Mouse (Mus musculus) heart, adult 2 months (tissue): ENCODE results near the gene Cbx2. TPM values are rescaled to one million over a fixed set of nuclear protein-coding genes. Genes with fewer than 3 reads are reported as not detected.

Source experiments
- DNase-seq, 2 experiments: peaks; one replicate each; pipeline ENCODE4 v3.0.0; 2021
- H3K27ac ChIP-seq: fragments of 200-600 bp; 2 replicates; pipeline ENCODE4 v1.8.1; 2022
- H3K27me3 ChIP-seq: fragments of 200-500 bp; 2 replicates; pipeline ENCODE4 v1.6.1; 2012; ENCODE audit warnings: mild to moderate bottlenecking, low read length, inconsistent platforms, mixed read lengths; ENCODE audit not compliant: control insufficient read depth, insufficient read depth
- H3K36me3 ChIP-seq: fragments of 200-500 bp; 2 replicates; pipeline ENCODE4 v1.6.1; 2012; ENCODE audit warnings: low read length, inconsistent platforms; ENCODE audit not compliant: control insufficient read depth, insufficient read depth
- H3K4me1 ChIP-seq: fragments of 200-500 bp; 2 replicates; pipeline ENCODE4 v1.6.1; 2011; ENCODE audit warnings: low read length; ENCODE audit not compliant: control insufficient read depth, insufficient read depth
- H3K4me3 ChIP-seq: fragments of 200-600 bp; 2 replicates; pipeline ENCODE4 v1.8.1; 2022
- H3K79me2 ChIP-seq: fragments of 200-500 bp; replicated peaks from 2 replicates; pipeline ENCODE4 v1.6.1; 2012; ENCODE audit warnings: mild to moderate bottlenecking, inconsistent platforms, low read length, moderate library complexity, mixed read lengths; ENCODE audit not compliant: control insufficient read depth, insufficient read depth
- H3K9ac ChIP-seq: fragments of 200-500 bp; 2 replicates; pipeline ENCODE4 v1.6.1; 2012; ENCODE audit warnings: low read depth, mild to moderate bottlenecking, control low read depth, inconsistent platforms, low read length, mixed read lengths
- CTCF ChIP-seq: fragments of 200-600 bp; IDR thresholded peaks from 2 replicates; pipeline ENCODE4 v1.8.1; 2022; ENCODE audit warnings: antibody characterized with exemption, mild to moderate bottlenecking, moderate library complexity
- EP300 ChIP-seq: fragments of 200-500 bp; IDR thresholded peaks from 2 replicates; pipeline ENCODE4 v1.6.1; 2011; ENCODE audit warnings: low read depth, low read length, control low read depth; ENCODE audit not compliant: insufficient read depth
- POLR2A ChIP-seq: fragments of 200-500 bp; IDR thresholded peaks from 2 replicates; pipeline ENCODE4 v1.6.1; 2011; ENCODE audit warnings: mild to moderate bottlenecking, low read depth, low read length, control low read depth; ENCODE audit not compliant: insufficient read depth
- WGBS: fragments of 180-500 bp; shearing (Covaris S2); methylation state at CpG from one replicate; pipeline ENCODE4 v1.1.7; 2018; 5-methylcytosine and 5-hydroxymethylcytosine counted together
- intact Hi-C: fragments of 180-260 bp; cut with DNase I; formaldehyde crosslinking; loops from one replicate; pipeline ENCODE4 v1.15.1; 2025
- polyA plus RNA-seq: library from polyadenylated mRNA; depleted of rRNA; stranded (reverse); fragments of >200 nt; gene quantifications from 2 replicates; pipeline ENCODE4 v1.2.3, GENCODE M21; 2012; rRNA removed
- total RNA-seq, 2 experiments: library from RNA; stranded (reverse); gene quantifications; 2 replicates each; pipeline ENCODE4 v1.2.3; 2021

Gene Cbx2
- total and polyA plus RNA-seq, 3 experiments = 1.7 to 2.3 (median 2.3) TPM

GRCm38 (mm10) chr11:119079445-119079837, 56.7 kb downstream of the Cbx2 start:
- Histone ChIP-seq H3K36me3 (no peaks in the 10 kb centered on the region), H3K79me2 (no peaks in the 10 kb centered on the region; the same call in 1 of the 2 replicates), H3K4me1 (peaks cover 8% of the 10 kb centered on the region), H3K9ac (peak overlapping the region; percentile 3; the same call in 1 of the 2 replicates), H3K27ac (peak overlapping the region; percentile 23; the same call in 1 of the 2 replicates), H3K4me3 (no peak overlapping the region), H3K27me3 (no peaks in the 10 kb centered on the region)
- TF ChIP-seq POLR2A (no peak), CTCF (no peak), EP300 (no peak)
- DNase-seq = no peak
- intact Hi-C loops = no loop called here
- WGBS = 54% methylated on average over 7 of the region's 7 CpGs

DNA sequence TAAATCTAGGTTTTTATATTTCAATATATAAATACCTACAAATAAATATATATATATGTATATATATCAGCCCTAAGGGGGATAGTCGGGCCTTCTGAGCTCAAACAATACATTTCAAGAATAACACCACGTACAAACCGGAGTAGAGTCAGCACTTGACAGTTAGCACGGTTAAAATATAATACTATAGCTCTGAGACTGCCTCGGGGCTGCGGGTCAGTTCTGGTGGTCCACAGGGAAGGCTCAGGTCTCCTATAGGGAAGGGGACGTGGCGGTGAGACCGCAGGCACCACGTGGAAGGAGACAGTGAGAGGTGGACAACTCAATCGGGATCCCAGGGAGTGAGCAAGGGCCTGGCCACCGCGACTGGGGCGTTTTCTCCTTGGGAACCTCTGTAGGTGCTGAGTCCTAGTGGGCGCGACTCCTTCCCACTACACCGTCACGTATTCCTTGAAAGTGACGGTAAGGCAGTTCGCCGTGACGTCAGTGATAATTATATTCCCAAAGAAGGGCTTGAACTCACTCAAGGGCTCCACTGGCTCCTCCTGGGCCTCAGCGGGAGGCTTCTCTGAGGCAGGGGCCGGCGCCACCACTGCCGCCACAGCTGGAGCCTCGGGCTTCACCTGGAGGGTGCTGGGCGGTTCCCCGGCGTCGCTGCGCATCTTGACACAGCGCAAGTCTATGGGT, 57.8 kb downstream of the Cbx2 start:
- 77% methylated on average over 33 of the region's 33 CpGs for WGBS
- Histone ChIP-seq H3K4me1 (peaks cover 8% of the 10 kb centered on the region), H3K27me3 (no peaks in the 10 kb centered on the region), H3K9ac (no peak overlapping the region), H3K27ac (no peak overlapping the region), H3K4me3 (no peak overlapping the region), H3K79me2 (no peaks in the 10 kb centered on the region; the same call in 1 of the 2 replicates), H3K36me3 (no peaks in the 10 kb centered on the region)
- intact Hi-C loops = no loop called here
- no peak for TF ChIP-seq EP300
- DNase-seq = no peak

Other genes with a start within 250 kb of the Cbx2 start
- gene Rbfox3, start 111.4 kb upstream of the Cbx2 start, total RNA-seq = under 1 TPM; 0.16 to 0.23 TPM
- gene Rbfox3, start 111.4 kb upstream of the Cbx2 start, polyA plus RNA-seq = not detected in 2 replicates
- gene Enpp7, start 34.8 kb upstream of the Cbx2 start, total RNA-seq = not detected
- not detected in 2 replicates for gene Enpp7, start 34.8 kb upstream of the Cbx2 start, polyA plus RNA-seq
- gene Cbx8, start 18.0 kb downstream of the Cbx2 start, total RNA-seq = 1 to 10 TPM; 4.0 to 5.3 TPM
- 2.0 and 2.7 TPM in 2 replicates for gene Cbx8, start 18.0 kb downstream of the Cbx2 start, polyA plus RNA-seq
- gene Cbx4, start 63.3 kb downstream of the Cbx2 start, total RNA-seq = 10 to 100 TPM in 1 of 2 experiments, 1 to 10 TPM in 1; 8.1 to 12.3 TPM
- 4.7 and 5.4 TPM in 2 replicates for gene Cbx4, start 63.3 kb downstream of the Cbx2 start, polyA plus RNA-seq
- gene Tbc1d16, start 205.5 kb downstream of the Cbx2 start, total RNA-seq = 10 to 100 TPM; 61.0 to 73.7 TPM
- 26.0 and 53.7 TPM in 2 replicates for gene Tbc1d16, start 205.5 kb downstream of the Cbx2 start, polyA plus RNA-seq
- under 1 TPM in 1 of 2 experiments, not detected in 1; 0.21 TPM for gene Ccdc40, start 205.6 kb downstream of the Cbx2 start, total RNA-seq
- 0.44 and 0.59 TPM in 2 replicates for gene Ccdc40, start 205.6 kb downstream of the Cbx2 start, polyA plus RNA-seq
- 100 to 1,000 TPM in 1 of 2 experiments, 10 to 100 TPM in 1; 89.3 to 102 TPM for gene Gaa, start 244.9 kb downstream of the Cbx2 start, total RNA-seq
- gene Gaa, start 244.9 kb downstream of the Cbx2 start, polyA plus RNA-seq = 165 and 186 TPM in 2 replicates